Mouse (Mus musculus) MEL (cell line): ENCODE measurements around the gene Tmco5b. TPM values are rescaled to one million over a fixed set of nuclear protein-coding genes. Genes with fewer than 3 reads are reported as not detected.

Experiments used
- DNase-seq: peaks from one replicate; pipeline ENCODE4 v3.0.0; 2011; ENCODE audit warnings: low read depth, low spot score
- H3K27ac ChIP-seq: 2 replicates; pipeline ENCODE4 v1.5.1; 2012; ENCODE audit warnings: low read depth, mild to moderate bottlenecking, control low read depth, low read length, moderate library complexity; ENCODE audit not compliant: control insufficient read depth
- H3K27me3 ChIP-seq, 2 experiments: fragments of 150-350 bp in 1 of 2; sonication (generic) in 1 of 2; 2 replicates each; pipeline ENCODE4 v1.6.1; 2012; ENCODE audit warnings: low read length in 2 of 2, mild to moderate bottlenecking in 2 of 2, improper control_type of control experiment in 1 of 2, moderate library complexity in 1 of 2; ENCODE audit not compliant: insufficient read depth in 2 of 2, control insufficient read depth in 1 of 2
- H3K36me3 ChIP-seq, 2 experiments: 2 replicates each; pipeline ENCODE4 v1.6.1; 2012 to 2014; ENCODE audit warnings: low read length in 2 of 2, improper control_type of control experiment in 1 of 2, inconsistent platforms in 1 of 2, mild to moderate bottlenecking in 1 of 2; ENCODE audit not compliant: insufficient read depth in 2 of 2, control insufficient read depth in 1 of 2
- H3K4me1 ChIP-seq, 2 experiments: fragments of 150-350 bp in 1 of 2; sonication (generic) in 1 of 2; 2 replicates each; pipeline ENCODE4 v1.6.1; 2012; ENCODE audit warnings: low read length in 2 of 2, improper control_type of control experiment in 1 of 2, mild to moderate bottlenecking in 1 of 2; ENCODE audit not compliant: insufficient read depth in 2 of 2, control insufficient read depth in 1 of 2
- H3K4me3 ChIP-seq, 2 experiments: fragments of 150-350 bp in 1 of 2; sonication (generic) in 1 of 2; 2 replicates each; pipeline ENCODE4 v1.5.1; 2012; ENCODE audit warnings: low read depth in 2 of 2, low read length in 2 of 2, mild to moderate bottlenecking in 2 of 2, moderate library complexity in 2 of 2, control low read depth in 1 of 2, improper control_type of control experiment in 1 of 2; ENCODE audit not compliant: control insufficient read depth in 1 of 2, insufficient read depth in 1 of 2
- H3K79me2 ChIP-seq: 2 replicates; pipeline ENCODE4 v1.6.1; 2012; ENCODE audit warnings: mild to moderate bottlenecking, low read length, moderate library complexity; ENCODE audit not compliant: control insufficient read depth, poor library complexity, insufficient read depth
- H3K9ac ChIP-seq: 2 replicates; pipeline ENCODE4 v1.6.1; 2012; ENCODE audit warnings: low read depth, mild to moderate bottlenecking, control low read depth, low read length, moderate library complexity; ENCODE audit not compliant: control insufficient read depth, poor library complexity, severe bottlenecking
- H3K9me3 ChIP-seq: fragments of 150-350 bp; sonication (generic); replicated peaks from 2 replicates; pipeline ENCODE4 v1.6.1; 2012; ENCODE audit warnings: mild to moderate bottlenecking, low read length, improper control_type of control experiment, moderate library complexity; ENCODE audit not compliant: insufficient read depth
- CHD2 ChIP-seq: IDR thresholded peaks from 2 replicates; pipeline ENCODE4 v1.6.1; 2011; ENCODE audit warnings: low read length, improper control_type of control experiment
- CTCF ChIP-seq, 3 experiments: IDR thresholded peaks in 2 of 3; conservative IDR thresholded peaks in 1 of 3; 2 replicates each; pipeline ENCODE4 v1.5.1; 2011 to 2012; ENCODE audit warnings: low read length in 3 of 3, low read depth in 2 of 3, mild to moderate bottlenecking in 2 of 3, improper control_type of control experiment in 1 of 3, inconsistent platforms in 1 of 3, mixed read lengths in 1 of 3, moderate library complexity in 1 of 3; ENCODE audit not compliant: control insufficient read depth in 1 of 3, insufficient read depth in 1 of 3, poor library complexity in 1 of 3, severe bottlenecking in 1 of 3
- ETS1 ChIP-seq: IDR thresholded peaks from 2 replicates; pipeline ENCODE4 v1.6.1; 2012; ENCODE audit warnings: low read depth, mild to moderate bottlenecking, inconsistent platforms, low read length, improper control_type of control experiment, moderate library complexity
- GABPA ChIP-seq: IDR thresholded peaks from 2 replicates; pipeline ENCODE4 v1.6.1; 2012; ENCODE audit warnings: low read depth, mild to moderate bottlenecking, inconsistent platforms, low read length, improper control_type of control experiment, moderate library complexity
- GATA1 ChIP-seq: IDR thresholded peaks from 2 replicates; pipeline ENCODE4 v1.6.1; 2011; ENCODE audit warnings: low read depth, low read length, improper control_type of control experiment
- HCFC1 ChIP-seq: IDR thresholded peaks from 2 replicates; pipeline ENCODE4 v1.6.1; 2012; ENCODE audit warnings: low read depth, mild to moderate bottlenecking, inconsistent platforms, low read length, improper control_type of control experiment, moderate library complexity
- JUND ChIP-seq: IDR thresholded peaks from 2 replicates; pipeline ENCODE4 v1.6.1; 2011; ENCODE audit warnings: low read depth, mild to moderate bottlenecking, improper control_type of control experiment, low read length
- KAT2A ChIP-seq: conservative IDR thresholded peaks from 2 replicates; pipeline ENCODE4 v1.6.1; 2012; ENCODE audit warnings: low read depth, low read length, improper control_type of control experiment, inconsistent platforms
- MAFK ChIP-seq: IDR thresholded peaks from 2 replicates; pipeline ENCODE4 v1.6.1; 2011; ENCODE audit warnings: low read depth, mild to moderate bottlenecking, low read length, improper control_type of control experiment, borderline replicate concordance
- MAX ChIP-seq: IDR thresholded peaks from 2 replicates; pipeline ENCODE4 v1.6.1; 2011; ENCODE audit warnings: low read length, improper control_type of control experiment
- MAZ ChIP-seq: IDR thresholded peaks from 2 replicates; pipeline ENCODE4 v1.6.1; 2012; ENCODE audit warnings: low read depth, mild to moderate bottlenecking, inconsistent platforms, low read length, improper control_type of control experiment
- MEF2A ChIP-seq: IDR thresholded peaks from 2 replicates; pipeline ENCODE4 v1.6.1; 2014; ENCODE audit warnings: low read depth, mild to moderate bottlenecking, inconsistent platforms, low read length, improper control_type of control experiment; ENCODE audit not compliant: poor library complexity, insufficient replicate concordance, severe bottlenecking; ENCODE audit errors: extremely low read depth
- MYB ChIP-seq: IDR thresholded peaks from 2 replicates; pipeline ENCODE4 v1.6.1; 2011; ENCODE audit warnings: mild to moderate bottlenecking, low read depth, low read length, improper control_type of control experiment
- MYC ChIP-seq: IDR thresholded peaks from 2 replicates; pipeline ENCODE4 v1.6.1; 2011; ENCODE audit warnings: low read depth, mild to moderate bottlenecking, low read length, improper control_type of control experiment, moderate library complexity
- POLR2AphosphoS2 ChIP-seq: IDR thresholded peaks from 2 replicates; pipeline ENCODE4 v1.6.1; 2011; ENCODE audit warnings: low read length, improper control_type of control experiment
- POLR2AphosphoS5 ChIP-seq: IDR thresholded peaks from 2 replicates; pipeline ENCODE4 v1.6.1; 2012; ENCODE audit warnings: low read depth, borderline replicate concordance, mild to moderate bottlenecking, inconsistent platforms, low read length, moderate library complexity, mixed read lengths
- RAD21 ChIP-seq: IDR thresholded peaks from 2 replicates; pipeline ENCODE4 v1.6.1; 2011; ENCODE audit warnings: mild to moderate bottlenecking, low read depth, low read length, improper control_type of control experiment
- RCOR1 ChIP-seq: IDR thresholded peaks from 2 replicates; pipeline ENCODE4 v1.6.1; 2012; ENCODE audit warnings: low read depth, mild to moderate bottlenecking, inconsistent platforms, low read length, improper control_type of control experiment
- SIN3A ChIP-seq: IDR thresholded peaks from 2 replicates; pipeline ENCODE4 v1.6.1; 2012; ENCODE audit warnings: low read length, improper control_type of control experiment, inconsistent platforms
- SMC3 ChIP-seq: IDR thresholded peaks from 2 replicates; pipeline ENCODE4 v1.6.1; 2011; ENCODE audit warnings: low read depth, low read length, improper control_type of control experiment
- TAL1 ChIP-seq: IDR thresholded peaks from 2 replicates; pipeline ENCODE4 v1.6.1; 2012; ENCODE audit warnings: mild to moderate bottlenecking, inconsistent platforms, low read length, moderate library complexity, mixed read lengths
- TCF12 ChIP-seq: IDR thresholded peaks from 2 replicates; pipeline ENCODE4 v1.6.1; 2014; ENCODE audit warnings: low read depth, mild to moderate bottlenecking, inconsistent platforms, low read length, improper control_type of control experiment, moderate library complexity
- UBTF ChIP-seq: IDR thresholded peaks from 2 replicates; pipeline ENCODE4 v1.6.1; 2012; ENCODE audit warnings: low read depth, mild to moderate bottlenecking, inconsistent platforms, low read length, improper control_type of control experiment, moderate library complexity, borderline replicate concordance; ENCODE audit not compliant: insufficient read depth
- USF1 ChIP-seq: IDR thresholded peaks from 2 replicates; pipeline ENCODE4 v1.6.1; 2014; ENCODE audit warnings: low read depth, mild to moderate bottlenecking, inconsistent platforms, low read length, improper control_type of control experiment, moderate library complexity
- ZC3H11A ChIP-seq: IDR thresholded peaks from 2 replicates; pipeline ENCODE4 v1.6.1; 2012; ENCODE audit warnings: low read depth, mild to moderate bottlenecking, inconsistent platforms, low read length, improper control_type of control experiment
- ZKSCAN1 ChIP-seq: IDR thresholded peaks from 2 replicates; pipeline ENCODE4 v1.6.1; 2012; ENCODE audit warnings: low read depth, mild to moderate bottlenecking, inconsistent platforms, low read length, improper control_type of control experiment, moderate library complexity
- polyA plus RNA-seq, 2 experiments: library from polyadenylated mRNA; stranded (reverse) in 1 of 2; unstranded in 1 of 2; fragments of >175 nt in 1 of 2; fragments of >200 nt in 1 of 2; gene quantifications; 2 replicates each; pipeline versions ENCODE4 v1.2.1 to v1.2.4; 2012; ENCODE audit warnings: low replicate concordance in 2 of 2, low read depth in 1 of 2; ENCODE audit not compliant: insufficient read length in 2 of 2, insufficient read depth in 1 of 2, missing spikeins in 1 of 2
- total RNA-seq: library from RNA; depleted of rRNA; stranded (reverse); fragments of 300-350 nt; gene quantifications from 2 replicates; pipeline ENCODE4 v1.2.3, GENCODE M21; 2012; rRNA removed

The Tmco5b gene
- total RNA-seq: not detected in 2 replicates
- polyA plus RNA-seq: not detected

DNA sequence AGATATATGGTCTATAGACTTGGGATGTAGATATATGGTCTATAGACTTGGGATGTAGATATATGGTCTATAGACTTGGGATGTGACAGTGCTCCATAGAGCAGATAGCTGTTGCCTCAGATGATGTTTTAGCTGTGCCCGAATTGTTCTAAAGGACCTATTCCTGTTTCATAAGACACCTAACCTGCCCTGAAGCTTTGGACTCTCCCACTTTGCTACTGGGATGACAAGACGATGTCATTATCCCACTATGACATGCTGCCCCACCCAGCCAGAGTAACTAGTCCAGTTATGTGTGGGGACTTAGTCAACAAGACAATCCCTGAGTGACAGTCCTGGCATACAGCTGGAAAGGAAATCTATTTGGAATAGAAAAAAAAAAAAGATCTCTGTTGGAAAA, at the start of gene Tmco5b:
Gene Tmco5b, plus strand, starts transcription at position 301 of the 400 bp plus-strand sequence.
- Histone ChIP-seq H3K27ac (no peak within 1 kb of the TSS), H3K79me2 (no peaks in the 10 kb centered on the region), H3K4me3 (no peak within 1 kb of the TSS), H3K27me3 (no peaks in the 10 kb centered on the region), H3K36me3 (no peaks in the 10 kb centered on the region), H3K9ac (no peak within 1 kb of the TSS), H3K4me1 (no peaks in the 10 kb centered on the region), H3K9me3 (no peaks in the 10 kb centered on the region)
- TF ChIP-seq CTCF (IDR thresholded peaks at IDR 0.05 in 2 of 3, conservative IDR thresholded peaks at IDR 0.05 in 1 of 3; ENCODE audit: control insufficient read depth in 1 of 3, insufficient read depth in 1 of 3, low read depth in 2 of 3, low read length in 3 of 3, poor library complexity in 1 of 3, severe bottlenecking in 1 of 3) (no peak), TAL1 (no peak), SMC3 (no peak), MYB (no peak), TCF12 (no peak), GABPA (no peak), KAT2A (no peak)
- no peak for DNase-seq

DNA sequence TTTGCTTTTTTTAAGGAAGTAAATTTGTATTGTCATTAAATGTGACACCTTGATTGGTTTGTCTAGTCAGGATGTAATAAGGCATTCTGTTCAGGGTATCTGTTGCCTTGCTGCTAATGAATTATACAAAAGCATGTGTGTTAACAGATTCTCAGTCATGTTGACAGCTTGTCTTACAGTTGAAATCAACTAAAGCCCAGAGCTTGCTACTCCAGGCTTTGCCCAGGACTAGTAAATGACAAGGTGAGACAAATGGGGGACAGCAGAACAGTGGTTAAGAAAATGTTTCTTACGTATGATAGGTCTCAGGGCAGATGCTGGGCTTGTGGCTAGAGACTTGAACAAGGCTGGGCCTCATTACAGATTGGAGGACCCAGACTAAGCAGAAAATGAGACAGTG, 48.5 kb upstream of the Tmco5b start:
- Histone ChIP-seq H3K27ac (no peak overlapping the region), H3K36me3 (no peaks in the 10 kb centered on the region), H3K4me1 (no peaks in the 10 kb centered on the region), H3K4me3 (no peak overlapping the region), H3K79me2 (no peaks in the 10 kb centered on the region), H3K9ac (no peak overlapping the region), H3K9me3 (no peaks in the 10 kb centered on the region), H3K27me3 (no peaks in the 10 kb centered on the region)
- no peak for DNase-seq
- TF ChIP-seq UBTF (no peak), SIN3A (no peak), ZKSCAN1 (no peak), MAX (no peak), ETS1 (no peak), MEF2A (no peak), RCOR1 (no peak), MAZ (no peak), GATA1 (no peak), HCFC1 (no peak), POLR2AphosphoS2 (no peak), POLR2AphosphoS5 (no peak), ZC3H11A (no peak), USF1 (no peak), CHD2 (no peak), JUND (no peak), RAD21 (no peak), MYC (no peak), MAFK (no peak), MYB (no peak)
